Comparison of ENCODE assay signal across 27 mouse cellular contexts in genomic region chr6:38124882-38125281, GRCm38 (mm10). TPM values are rescaled to one million over a fixed set of nuclear protein-coding genes. Genes with fewer than 3 reads are reported as not detected.
"Had no signal": no experiment of that assay in that cellular context is flagged by ENCODE, and none has a peak within 500 bp of the region (broad histone marks: within the 10 kb centered on the region; RNA-seq: fewer than 3 reads in every experiment).

No protein-coding gene starts in this region.

- H3K27ac ChIP-seq: layer of hippocampus, adult 2 months; limb, embryonic 13.5 days; liver, embryonic 13.5 days had no signal

- H3K36me3 ChIP-seq: liver, embryonic 13.5 days had no signal

- DNase-seq: layer of hippocampus, adult 9-11 months; liver; liver, embryonic 13.5 days; lung, embryonic 14.5 days; lung, postnatal 4 days; midbrain, embryonic 14.5 days; thymus, adult 18-20 months; thymus, postnatal 36 days had no signal

- H3K4me2 ChIP-seq: limb, embryonic 13.5 days; liver, embryonic 13.5 days; lung, embryonic 14.5 days; midbrain, embryonic 11.5 days had no signal

- H3K4me3 ChIP-seq: layer of hippocampus, adult 2 months; limb, embryonic 13.5 days; liver, embryonic 13.5 days had no signal

- H3K27me3 ChIP-seq: limb, embryonic 13.5 days; liver, embryonic 13.5 days had no signal

- ATAC-seq: intestine, postnatal 0 days had no signal

- H3K9me3 ChIP-seq: liver, embryonic 13.5 days had no signal

- H3K9ac ChIP-seq: limb, embryonic 13.5 days; liver, embryonic 13.5 days; lung, embryonic 14.5 days had no signal

RNA-seq across cellular contexts. Expression of gene Atp6v0a4, which starts 0.5 kb away (rescaled TPM):
- total RNA-seq: megakaryocyte progenitor cell, adult 5-6 weeks had no signal
- polyA plus RNA-seq: midbrain, embryonic 11.5 days; midbrain, embryonic 14.5 days; neural tube, embryonic 11.5 days; small intestine, adult 2 months had no signal

RNA-seq across cellular contexts. Expression of gene Tmem213, which starts 15.8 kb away (rescaled TPM):
- total RNA-seq: layer of hippocampus, adult 2 months; layer of hippocampus, postnatal 25 days; left cerebral cortex, adult 18-20 months; left cerebral cortex, postnatal 10 days; left cerebral cortex, postnatal 36 days; megakaryocyte progenitor cell, adult 5-6 weeks; megakaryocyte-erythroid progenitor cell, adult 5-6 weeks; midbrain, postnatal 0 days had no signal
- polyA plus RNA-seq: intestine, postnatal 0 days; large intestine, adult 2 months; liver, embryonic 13.5 days; liver, embryonic 16.5 days; midbrain, embryonic 11.5 days; midbrain, embryonic 14.5 days; neural tube, embryonic 11.5 days; neural tube, embryonic 14.5 days; small intestine, adult 2 months; spleen, adult 2 months; testis, adult 2 months; urinary bladder, adult 2 months had no signal
